Mouse (Mus musculus) Patski (cell line): ENCODE results near the gene Cacnb1. TPM values are rescaled to one million over a fixed set of nuclear protein-coding genes. Genes with fewer than 3 reads are reported as not detected.

ENCODE experiments used
- ATAC-seq: fragments of 100-300 bp; one replicate; pipeline ENCODE4 v1.8.0; 2021
- CTCF ChIA-PET: fragments of 350-600 bp; sonication (Branson Sonifier 250); formaldehyde crosslinking; loops from one replicate; lab custom pipeline; 2022; ENCODE audit warnings: inconsistent platforms; lab: Charles Lee
- POLR2A ChIA-PET: fragments of 350-600 bp; sonication (Branson Sonifier 250); formaldehyde crosslinking; loops from one replicate; lab custom pipeline; 2022; ENCODE audit warnings: antibody characterized with exemption, inconsistent platforms; lab: Charles Lee
- DNase-seq: peaks from one replicate; pipeline ENCODE4 v3.0.0-alpha.2; 2011; ENCODE audit warnings: low read depth, low spot score
- H3K27me3 ChIP-seq: fragments of 371-371 bp; one replicate; pipeline ENCODE4 v1.5.1; 2021
- CTCF ChIP-seq: fragments of 100-300 bp; IDR thresholded peaks from one replicate; pipeline ENCODE4 v1.5.1; 2021
- in situ Hi-C: fragments of 300-500 bp; cut with MboI; formaldehyde crosslinking; loops from 3 replicates; pipeline ENCODE4 v1.11.1; 2018; ENCODE audit warnings: low pct_unique_long_range_greater_than_20kb, mixed read lengths
- polyA plus RNA-seq: library from polyadenylated mRNA; unstranded; gene quantifications from one replicate; pipeline ENCODE4 v1.2.3, GENCODE M21; 2021

Gene Cacnb1
- polyA plus RNA-seq, 1 experiment from 2014 or later: 6.0 TPM

DNA sequence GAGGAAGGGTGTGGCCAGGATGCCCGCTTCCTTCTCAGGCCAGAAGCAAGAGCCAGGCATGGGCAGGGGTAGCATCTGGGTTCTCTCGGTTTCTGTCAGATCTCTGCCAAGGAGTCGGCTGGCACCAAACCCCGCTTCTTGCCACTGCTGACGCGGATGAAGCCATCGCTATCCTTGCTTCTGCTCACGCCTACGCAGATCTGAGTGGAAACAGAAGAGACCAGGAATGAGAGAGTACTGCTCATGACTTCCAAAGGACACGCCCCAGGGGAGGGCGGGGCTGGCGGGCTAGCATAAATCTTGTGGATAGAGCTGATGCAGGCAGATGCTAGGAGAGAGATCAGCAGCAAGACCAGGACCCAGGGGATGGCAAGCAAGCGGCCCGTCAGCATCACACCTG lies 15.0 kb upstream of the Cacnb1 start:
- in situ Hi-C loops: no loop called here
- CTCF ChIA-PET: no interaction called here

DNA sequence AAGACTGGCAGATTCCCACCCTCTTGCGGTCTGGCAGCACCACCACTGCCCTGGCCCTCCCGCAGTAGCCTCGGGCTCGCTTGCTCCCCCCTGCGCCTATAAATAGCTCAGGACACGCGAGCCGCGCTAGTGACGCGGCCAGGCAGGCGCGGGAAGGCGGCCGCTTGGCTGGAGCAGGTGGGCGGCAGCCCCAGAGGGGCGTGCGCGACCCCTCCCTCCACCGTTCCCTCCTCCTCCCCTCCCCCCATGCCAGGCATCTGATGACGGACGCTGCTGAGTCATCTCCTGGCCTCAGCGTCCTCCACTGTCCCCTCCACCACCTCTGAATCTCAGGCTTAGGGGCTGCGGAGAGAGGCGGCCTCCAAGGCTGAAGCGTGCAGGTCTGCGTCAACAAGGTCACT lies 13.1 kb upstream of the Cacnb1 start:
- in situ Hi-C loops: no loop called here
- ChIA-PET CTCF (interaction anchor here (2.4 kb wide), 1 partner anchor 40 kb away, joined by 12 read pairs; no protein-coding TSS in a partner anchor), POLR2A (no interaction called here)
- DNase-seq (no peak), ATAC-seq (peak; percentile 27)
- TF ChIP-seq CTCF: no peak
- H3K27me3 ChIP-seq: no peaks in the 10 kb centered on the region

More for the DNA sequence above, 15.0 kb upstream of the Cacnb1 start:
- ATAC-seq: no peak
- DNase-seq: no peak
- no peaks in the 10 kb centered on the region for H3K27me3 ChIP-seq
- POLR2A ChIA-PET: no interaction called here
- no peak for TF ChIP-seq CTCF

DNA sequence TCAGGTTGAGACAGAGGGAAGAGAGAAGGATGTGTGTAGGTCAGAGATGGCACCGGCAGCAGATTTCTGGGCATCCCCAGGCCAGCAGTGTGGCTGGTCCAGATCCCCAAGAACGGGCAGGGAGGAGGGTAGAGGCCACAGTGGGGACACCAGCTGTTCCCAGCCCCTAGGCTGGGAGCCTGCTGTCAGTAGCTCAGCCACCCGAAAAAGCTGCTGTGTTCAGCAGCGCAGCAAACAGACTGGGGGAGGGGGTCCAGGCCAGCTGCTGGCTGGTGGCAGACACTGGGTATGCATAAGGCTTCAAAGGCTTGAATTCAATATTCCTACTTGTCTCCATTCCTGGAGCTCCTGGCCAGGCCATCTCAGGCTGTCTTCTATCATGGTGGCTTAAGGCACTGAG lies 12.0 kb upstream of the Cacnb1 start:
- DNase-seq: no peak
- CTCF ChIA-PET: interaction anchor here (2.4 kb wide), 1 partner anchor 41 kb away, joined by 12 read pairs; no protein-coding TSS in a partner anchor

DNA sequence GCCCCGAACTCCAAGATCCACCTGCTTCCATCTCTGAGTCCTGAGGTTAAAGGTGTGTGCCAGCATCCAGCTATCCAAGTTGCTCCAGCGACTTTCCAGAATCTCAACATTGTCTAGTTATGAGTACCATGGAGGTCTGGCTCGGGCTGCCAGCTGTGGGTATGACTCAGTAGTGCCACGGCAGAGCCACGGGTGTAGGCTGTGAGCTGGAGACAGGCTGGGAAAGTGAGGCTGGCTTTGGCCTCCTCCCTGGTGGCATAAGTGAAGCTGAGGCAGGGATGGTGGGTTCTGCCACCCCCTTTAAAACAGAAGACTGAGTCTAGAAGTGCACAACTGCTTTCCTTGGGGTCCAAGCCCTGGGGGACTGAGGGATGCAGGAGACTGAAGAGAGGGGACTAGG lies 11.2 kb upstream of the Cacnb1 start:
- H3K27me3 ChIP-seq: no peaks in the 10 kb centered on the region
- no peak for ATAC-seq
- ChIA-PET POLR2A (no interaction called here), CTCF (interaction anchor here (2.4 kb wide), 1 partner anchor 42 kb away, joined by 12 read pairs; no protein-coding TSS in a partner anchor)
- DNase-seq: no peak
- in situ Hi-C loops: loop anchor here (5.0 kb wide), 1 partner anchor 43 kb away; no protein-coding TSS in a partner anchor
- TF ChIP-seq CTCF: no peak

More for the DNA sequence above, 12.0 kb upstream of the Cacnb1 start:
- in situ Hi-C loops: loop anchor here (5.0 kb wide), 1 partner anchor 42 kb away; no protein-coding TSS in a partner anchor
- ATAC-seq: no peak
- H3K27me3 ChIP-seq: no peaks in the 10 kb centered on the region
- no peak for TF ChIP-seq CTCF
- POLR2A ChIA-PET: no interaction called here

DNA sequence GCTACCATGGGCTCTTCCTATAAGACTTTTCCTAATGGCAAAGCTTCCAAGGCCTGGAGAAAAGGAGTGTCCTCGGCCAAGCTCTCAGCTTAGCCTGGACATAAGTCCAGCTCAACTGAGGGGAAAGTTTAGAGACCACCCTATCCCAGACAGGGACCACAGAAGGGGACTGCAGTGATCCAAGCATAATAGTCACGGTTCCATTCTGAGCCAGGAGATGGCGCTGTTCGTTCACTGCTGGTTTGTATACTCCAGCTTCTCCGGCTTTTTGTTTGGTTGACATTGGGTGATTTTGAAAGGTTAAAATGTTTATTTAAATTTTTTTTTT lies 8.6 kb upstream of the Cacnb1 start:
- CTCF ChIA-PET: interaction anchor here (0.8 to 5.4 kb wide), 7 partner anchors 27 to 132 kb away, joined by 3 to 35 read pairs (median 3); partner anchors contain the start of gene Fbxl20
- no peak for DNase-seq
- no peak for ATAC-seq
- in situ Hi-C loops: loop anchor here (5.0 kb wide), 1 partner anchor 46 kb away; no protein-coding TSS in a partner anchor
- POLR2A ChIA-PET: interaction anchor here (0.5 to 2.5 kb wide), 3 partner anchors 44 to 141 kb away, joined by 3 to 7 read pairs (median 5); no protein-coding TSS in a partner anchor
- H3K27me3 ChIP-seq: no peaks in the 10 kb centered on the region
- TF ChIP-seq CTCF: no peak

DNA sequence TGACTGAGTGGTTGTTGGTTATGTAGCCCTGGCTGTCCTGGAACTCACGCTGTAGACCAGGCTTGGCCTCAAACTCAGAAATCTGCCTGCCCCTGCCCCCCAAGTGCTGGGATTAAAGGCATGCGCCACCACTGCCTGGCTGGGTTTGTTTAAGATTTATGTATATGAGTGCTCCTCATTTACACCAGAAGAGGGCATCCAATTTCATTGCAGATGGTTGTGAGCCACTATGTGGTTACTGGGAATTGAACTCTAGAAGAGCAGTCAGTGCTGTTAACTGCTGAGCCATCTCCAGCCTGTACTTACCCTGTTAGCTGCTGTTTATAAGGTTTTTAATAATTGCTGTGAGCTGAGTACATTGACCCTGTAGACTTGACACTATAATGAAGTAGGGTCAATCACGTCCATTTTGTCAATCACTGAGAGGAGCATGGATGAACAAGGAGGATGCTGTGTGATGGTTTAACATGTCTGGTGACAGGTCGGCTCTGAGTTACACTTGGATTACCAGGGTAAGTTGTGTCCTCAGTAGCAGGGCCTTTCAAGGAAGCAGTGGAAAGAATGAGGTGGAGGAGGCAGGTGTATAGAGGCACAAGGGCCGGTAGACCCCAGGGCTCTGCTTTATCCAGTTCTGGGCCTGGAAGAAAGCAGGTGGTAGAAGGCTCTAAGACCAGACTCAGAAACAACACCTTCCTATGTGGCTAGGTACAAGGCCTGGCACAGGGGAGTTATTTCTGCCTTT lies 8.0 kb upstream of the Cacnb1 start:
- ATAC-seq (no peak), DNase-seq (no peak)
- TF ChIP-seq CTCF: no peak
- H3K27me3 ChIP-seq: no peaks in the 10 kb centered on the region
- ChIA-PET CTCF (interaction anchor here (0.8 to 5.4 kb wide), 7 partner anchors 27 to 131 kb away, joined by 3 to 35 read pairs (median 3); partner anchors contain the start of gene Fbxl20), POLR2A (interaction anchor here (0.5 to 2.5 kb wide), 4 partner anchors 44 to 140 kb away, joined by 3 to 7 read pairs (median 4); no protein-coding TSS in a partner anchor)
- in situ Hi-C loops: loop anchor here (5.0 kb wide), 1 partner anchor 46 kb away; no protein-coding TSS in a partner anchor

DNA sequence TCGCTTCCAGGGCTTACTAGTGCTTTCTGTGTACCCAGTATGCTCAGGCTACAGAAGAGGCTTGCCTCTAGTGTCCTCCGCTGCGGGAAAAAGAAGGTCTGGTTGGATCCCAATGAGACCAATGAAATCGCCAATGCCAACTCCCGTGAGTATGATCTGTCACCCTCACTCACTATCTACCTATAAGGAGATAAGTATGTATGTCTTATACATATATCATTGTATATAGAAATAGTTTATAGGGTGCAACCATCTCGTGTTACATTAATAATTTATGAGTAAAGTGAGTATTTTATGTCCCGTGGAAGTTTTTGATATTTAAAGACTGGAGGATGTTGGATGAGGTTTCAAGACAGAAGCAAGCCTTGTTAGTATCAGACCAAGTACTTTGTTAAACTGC lies 5.0 kb upstream of the Cacnb1 start:
- POLR2A ChIA-PET: no interaction called here
- no peaks in the 10 kb centered on the region for H3K27me3 ChIP-seq
- no peak for TF ChIP-seq CTCF
- CTCF ChIA-PET: interaction anchor here (5.4 kb wide), 1 partner anchor 48 kb away, joined by 35 read pairs; no protein-coding TSS in a partner anchor
- ATAC-seq (no peak), DNase-seq (no peak)
- in situ Hi-C loops: no loop called here

DNA sequence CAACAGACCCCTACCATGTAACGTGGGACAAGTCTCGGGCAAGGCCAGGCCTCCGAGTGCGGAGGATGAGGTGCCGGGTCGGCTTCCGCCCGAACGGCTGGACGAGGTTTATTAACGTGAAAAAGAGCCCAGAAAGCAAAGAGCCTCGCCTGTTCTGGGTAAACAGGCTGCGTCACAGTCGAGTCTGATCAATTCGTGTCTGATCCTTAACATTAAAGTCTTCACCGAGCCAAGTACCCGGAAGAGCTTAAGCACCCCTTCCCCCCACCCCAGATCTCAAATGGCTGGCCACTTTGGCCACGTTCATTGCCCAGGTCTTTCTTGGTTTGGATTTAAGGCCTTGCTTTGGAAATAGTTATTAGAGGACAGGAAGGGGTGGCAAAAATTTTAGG lies 4.5 kb upstream of the Cacnb1 start:
- in situ Hi-C loops: no loop called here
- ChIA-PET POLR2A (no interaction called here), CTCF (no interaction called here)
- no peaks in the 10 kb centered on the region for H3K27me3 ChIP-seq
- TF ChIP-seq CTCF: no peak
- DNase-seq (no peak), ATAC-seq (no peak)

DNA sequence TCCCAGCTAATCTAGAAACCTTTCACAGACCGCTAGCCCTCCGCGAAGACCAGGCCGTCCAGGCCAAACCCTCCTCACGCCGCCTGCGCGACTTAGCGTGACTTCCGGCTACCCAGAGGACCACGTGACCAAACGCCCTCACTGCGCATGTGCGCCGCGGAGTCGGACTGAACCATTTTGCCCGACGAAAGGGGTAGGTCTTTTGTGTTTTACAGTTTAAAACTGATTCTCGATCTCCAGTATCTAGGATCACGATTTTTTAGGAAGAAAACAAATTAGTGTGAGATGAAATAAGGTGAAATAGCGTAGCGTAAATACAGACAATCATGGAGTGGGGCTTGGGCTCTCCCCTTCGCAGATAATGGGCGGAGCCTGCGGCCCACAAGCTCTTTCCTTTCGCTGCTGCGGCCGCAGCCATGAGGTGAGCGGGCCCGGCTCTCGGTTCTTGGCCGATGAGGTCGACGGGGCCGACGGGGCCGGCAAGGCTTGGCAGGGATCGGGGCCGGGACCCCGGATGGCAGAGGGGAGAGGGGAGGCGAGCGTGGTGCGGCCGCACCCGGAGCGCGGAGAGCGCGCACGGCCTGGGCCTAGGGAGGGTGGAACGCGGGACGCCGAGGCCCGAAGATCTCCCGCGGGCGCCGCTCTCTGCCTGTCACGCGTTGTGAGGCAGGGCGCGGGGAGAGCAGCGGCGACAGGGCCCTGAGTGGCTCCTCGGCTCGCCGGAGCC lies 3.9 kb upstream of the Cacnb1 start, which contains the start of gene Rpl19:
Gene Rpl19 (plus strand): TSS at position 141 of the 727 bp plus-strand sequence.
- ChIA-PET POLR2A (interaction anchor here (0.7 to 1.4 kb wide), 2 partner anchors 22 to 38 kb away, joined by 3 to 4 read pairs; no protein-coding TSS in a partner anchor), CTCF (no interaction called here)
- ATAC-seq (peak; percentile 54), DNase-seq (peak; percentile 79)
- no peaks in the 10 kb centered on the region for H3K27me3 ChIP-seq
- in situ Hi-C loops: no loop called here
- TF ChIP-seq CTCF: no peak

DNA sequence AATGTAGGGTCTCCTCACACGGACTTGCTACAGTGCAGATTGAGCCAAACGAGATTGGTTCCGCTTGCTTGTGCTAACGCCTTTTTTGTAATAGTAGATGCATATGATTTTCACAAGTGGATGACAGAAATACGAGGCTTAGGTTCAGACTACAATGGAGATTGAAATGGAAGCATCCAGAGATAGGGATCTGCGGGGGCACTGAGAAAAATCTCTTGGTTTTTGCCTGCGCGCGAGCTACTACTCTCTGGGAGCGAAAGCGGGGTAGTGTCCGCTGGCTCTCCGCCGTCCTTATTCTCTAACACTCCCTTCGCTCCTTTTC lies 3.4 kb upstream of the Cacnb1 start:
- no peak for DNase-seq
- POLR2A ChIA-PET: interaction anchor here (0.7 to 1.4 kb wide), 2 partner anchors 22 to 37 kb away, joined by 3 to 4 read pairs; no protein-coding TSS in a partner anchor
- in situ Hi-C loops: no loop called here
- no peak for TF ChIP-seq CTCF
- no peak for ATAC-seq
- no peaks in the 10 kb centered on the region for H3K27me3 ChIP-seq
- CTCF ChIA-PET: no interaction called here
